ENCODE assay signal across 8 mouse cellular contexts in the genomic region with DNA sequence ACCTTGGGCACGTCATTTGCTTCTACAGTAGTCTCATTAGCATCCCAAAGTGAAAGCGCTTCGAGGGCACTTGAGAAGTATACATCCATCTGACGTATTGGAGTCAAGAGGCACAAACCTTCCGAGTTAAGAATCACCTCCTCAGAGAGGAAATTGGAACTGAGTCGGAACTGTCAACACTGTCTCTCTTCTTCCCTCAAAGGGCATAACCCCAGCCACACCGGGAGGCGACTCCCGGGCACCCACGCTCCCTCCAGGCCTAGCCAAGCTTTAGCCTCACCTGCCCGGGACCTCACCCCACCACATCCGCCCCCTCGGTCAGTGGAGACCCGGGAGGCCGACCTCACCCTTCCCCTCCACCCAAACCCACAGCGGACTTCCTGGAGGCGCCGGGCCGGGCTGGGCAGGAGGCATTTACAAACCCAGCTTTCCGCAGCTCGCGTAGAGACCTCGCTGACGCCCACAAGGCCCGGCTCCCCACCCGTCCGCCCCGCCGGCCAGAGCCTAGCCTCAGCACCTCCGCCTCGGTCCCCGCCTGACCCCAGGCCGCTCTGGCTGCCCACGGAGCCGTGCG. TPM values are rescaled to one million over a fixed set of nuclear protein-coding genes. Genes with fewer than 3 reads are reported as not detected.
A peak's percentile ranks its signal among the peaks of the same experiment; 100 is the strongest.
DNase-seq lines count a peak whose midpoint lies in the region; ATAC-seq and TF ChIP-seq lines count a peak whose summit lies in the region.

No protein-coding gene starts in this region.

- H3K9ac ChIP-seq in kidney, embryonic 14.5 days (ENCODE audit: low read depth, low read length), result peak overlapping the region; percentile 88
- peak overlapping the region; percentile 96 for H3K9ac ChIP-seq in ES-Bruce4 (ENCODE audit: low read depth, poor library complexity, severe bottlenecking)
- peak overlapping the region; percentile 92 for H3K9ac ChIP-seq in embryonic facial prominence, embryonic 12.5 days
- H3K9ac ChIP-seq in hindbrain, postnatal 0 days (replicated peaks; ENCODE audit: low read length), result peak overlapping the region; percentile 89

- H3K27me3 ChIP-seq in kidney, embryonic 14.5 days (ENCODE audit: control insufficient read depth, insufficient read depth, low read length), result no peaks in the 10 kb centered on the region
- no peaks in the 10 kb centered on the region for H3K27me3 ChIP-seq in ES-Bruce4 (ENCODE audit: control insufficient read depth, insufficient read depth, low read length, poor library complexity, severe bottlenecking)
- no peaks in the 10 kb centered on the region for H3K27me3 ChIP-seq in embryonic facial prominence, embryonic 12.5 days
- H3K27me3 ChIP-seq in hindbrain, postnatal 0 days (ENCODE audit: insufficient read depth, low read length), result no peaks in the 10 kb centered on the region
- H3K27me3 ChIP-seq in midbrain, embryonic 10.5 days (ENCODE audit: low read depth, poor library complexity, severe bottlenecking), result no peaks in the 10 kb centered on the region

- no peak for TF ChIP-seq POLR2A in ES-Bruce4 (IDR thresholded peaks at IDR 0.05; ENCODE audit: insufficient read depth, low read length)

- H3K4me2 ChIP-seq in kidney, embryonic 14.5 days (replicated peaks; ENCODE audit: low read depth, low read length), result peak overlapping the region; percentile 82
- peak overlapping the region; percentile 81 for H3K4me2 ChIP-seq in embryonic facial prominence, embryonic 12.5 days (replicated peaks)
- H3K4me2 ChIP-seq in hindbrain, postnatal 0 days (ENCODE audit: low read depth, low read length), result peak overlapping the region; percentile 80

- no peak for TF ChIP-seq EP300 in ES-Bruce4 (IDR thresholded peaks at IDR 0.05; ENCODE audit: insufficient read depth, low read depth, low read length)

- H3K27ac ChIP-seq in kidney, embryonic 14.5 days (ENCODE audit: low read depth, low read length), result peak overlapping the region; percentile 76
- peak overlapping the region; percentile 69 for H3K27ac ChIP-seq in ES-Bruce4 (ENCODE audit: insufficient read depth, low read length)
- H3K27ac ChIP-seq in embryonic facial prominence, embryonic 12.5 days, result peak overlapping the region; percentile 75
- H3K27ac ChIP-seq in hindbrain, postnatal 0 days, result peak overlapping the region; percentile 85
- peak overlapping the region; percentile 86 for H3K27ac ChIP-seq in midbrain, embryonic 10.5 days (replicated peaks)

- H3K36me3 ChIP-seq in kidney, embryonic 14.5 days (ENCODE audit: control insufficient read depth, insufficient read depth, low read length), result no peaks in the 10 kb centered on the region
- no peaks in the 10 kb centered on the region for H3K36me3 ChIP-seq in ES-Bruce4 (ENCODE audit: control insufficient read depth, insufficient read depth, low read length, poor library complexity, severe bottlenecking)
- H3K36me3 ChIP-seq in embryonic facial prominence, embryonic 12.5 days, result no peaks in the 10 kb centered on the region
- H3K36me3 ChIP-seq in hindbrain, postnatal 0 days (ENCODE audit: insufficient read depth, low read length), result no peaks in the 10 kb centered on the region
- no peaks in the 10 kb centered on the region for H3K36me3 ChIP-seq in midbrain, embryonic 10.5 days

- TF ChIP-seq CTCF in ES-Bruce4 (IDR thresholded peaks at IDR 0.05; ENCODE audit: low read depth, low read length), result no peak
- no peak for TF ChIP-seq CTCF in hindbrain, postnatal 0 days (IDR thresholded peaks at IDR 0.05; ENCODE audit: low read depth)

- under 1% methylated on average over 36 of the region's 36 CpGs for WGBS in kidney, embryonic 14.5 days
- under 1% methylated on average over 36 of the region's 36 CpGs for WGBS in embryonic facial prominence, embryonic 12.5 days
- WGBS in hindbrain, postnatal 0 days, result under 1% methylated on average over 36 of the region's 36 CpGs
- under 1% methylated on average over 36 of the region's 36 CpGs for WGBS in midbrain, embryonic 10.5 days

- peak overlapping the region; percentile 91 for H3K4me3 ChIP-seq in kidney, embryonic 14.5 days (ENCODE audit: low read length)
- H3K4me3 ChIP-seq in ES-Bruce4 (ENCODE audit: low read depth, low read length), result peak overlapping the region; percentile 99
- peak overlapping the region; percentile 90 for H3K4me3 ChIP-seq in embryonic facial prominence, embryonic 12.5 days
- H3K4me3 ChIP-seq in hindbrain, postnatal 0 days (ENCODE audit: low read length), result peak overlapping the region; percentile 98
- peak overlapping the region; percentile 64 for H3K4me3 ChIP-seq in midbrain, embryonic 10.5 days

- H3K4me1 ChIP-seq in kidney, embryonic 14.5 days (ENCODE audit: control insufficient read depth, insufficient read depth, low read length), result peaks cover 3% of the 10 kb centered on the region; the same call in 1 of the 2 replicates
- no peaks in the 10 kb centered on the region for H3K4me1 ChIP-seq in ES-Bruce4 (ENCODE audit: control insufficient read depth, insufficient read depth, low read length)
- peaks cover 8% of the 10 kb centered on the region for H3K4me1 ChIP-seq in embryonic facial prominence, embryonic 12.5 days
- peaks cover 8% of the 10 kb centered on the region for H3K4me1 ChIP-seq in hindbrain, postnatal 0 days (ENCODE audit: insufficient read depth, low read length)
- H3K4me1 ChIP-seq in midbrain, embryonic 10.5 days, result peaks cover 17% of the 10 kb centered on the region

- no peaks in the 10 kb centered on the region for H3K9me3 ChIP-seq in kidney, embryonic 14.5 days (ENCODE audit: control insufficient read depth, low read length)
- no peaks in the 10 kb centered on the region for H3K9me3 ChIP-seq in ES-Bruce4 (replicated peaks; ENCODE audit: control insufficient read depth, insufficient read depth, low read length, poor library complexity, severe bottlenecking)
- no peaks in the 10 kb centered on the region for H3K9me3 ChIP-seq in embryonic facial prominence, embryonic 12.5 days
- H3K9me3 ChIP-seq in hindbrain, postnatal 0 days (ENCODE audit: low read length), result no peaks in the 10 kb centered on the region
- H3K9me3 ChIP-seq in midbrain, embryonic 10.5 days (replicated peaks), result no peaks in the 10 kb centered on the region

- no peak for DNase-seq in kidney, adult 18-20 months
- no peak for DNase-seq in hindbrain, postnatal 0 days (ENCODE audit: low spot score)
- no peak for DNase-seq in midbrain, embryonic 10.5 days (ENCODE audit: low spot score)
- peak; percentile 77 for DNase-seq in thymus, postnatal 4 days
- no peak for DNase-seq in cerebellum, postnatal 25 days

- ATAC-seq in kidney, embryonic 14.5 days (ENCODE audit: low FRiP score, low TSS enrichment), result peak; percentile 60
- ATAC-seq in embryonic facial prominence, embryonic 12.5 days (ENCODE audit: insufficient number of reproducible peaks, insufficient read depth, low FRiP score, low TSS enrichment), result no peak; the same call in 1 of the 2 replicates
- peak; percentile 48; the same call in 1 of the 2 replicates for ATAC-seq in hindbrain, postnatal 0 days

RNA-seq across cellular contexts. Expression of gene Pdcd10, which starts 0.4 kb away (rescaled TPM):
- 104 and 117 TPM in 2 replicates for polyA plus RNA-seq in kidney, embryonic 14.5 days (2014; fragmentation: Nextera tagmentation; extraction: Ambion mirVana)
- 111 and 119 TPM in 2 replicates for polyA plus RNA-seq in ES-Bruce4 (2011; ENCODE audit: insufficient read depth, insufficient read length, low read depth, missing spikeins)
- polyA plus RNA-seq in embryonic facial prominence, embryonic 12.5 days (2016; fragmentation: Nextera tagmentation; extraction: Ambion mirVana), result 87.2 and 88.3 TPM in 2 replicates
- total RNA-seq in hindbrain, postnatal 0 days (2014; rRNA removed), result 29.4 and 30.0 TPM in 2 replicates
- 110 and 112 TPM in 2 replicates for polyA plus RNA-seq in hindbrain, postnatal 0 days (2015; fragmentation: Nextera tagmentation; extraction: Ambion mirVana)
- 82.5 and 84.9 TPM in 2 replicates for polyA plus RNA-seq in midbrain, embryonic 10.5 days (2016; fragmentation: Nextera tagmentation; extraction: Ambion mirVana)

RNA-seq across cellular contexts. Expression of gene Serpini1, which starts 1.1 kb away (rescaled TPM):
- polyA plus RNA-seq in kidney, embryonic 14.5 days (2014; fragmentation: Nextera tagmentation; extraction: Ambion mirVana), result 4.3 and 4.4 TPM in 2 replicates
- 3.6 and 4.6 TPM in 2 replicates for polyA plus RNA-seq in ES-Bruce4 (2011; ENCODE audit: insufficient read depth, insufficient read length, low read depth, missing spikeins)
- 11.3 and 13.2 TPM in 2 replicates for polyA plus RNA-seq in embryonic facial prominence, embryonic 12.5 days (2016; fragmentation: Nextera tagmentation; extraction: Ambion mirVana)
- total RNA-seq in hindbrain, postnatal 0 days (2014; rRNA removed), result 91.6 and 105 TPM in 2 replicates
- 166 and 168 TPM in 2 replicates for polyA plus RNA-seq in hindbrain, postnatal 0 days (2015; fragmentation: Nextera tagmentation; extraction: Ambion mirVana)
- 8.6 and 15.8 TPM in 2 replicates for polyA plus RNA-seq in midbrain, embryonic 10.5 days (2016; fragmentation: Nextera tagmentation; extraction: Ambion mirVana)
